In genomic region chr10:74925324-74925723, GRCm38 (mm10) we compare ENCODE assay signal across 9 mouse cellular contexts. TPM values are rescaled to one million over a fixed set of nuclear protein-coding genes. Genes with fewer than 3 reads are reported as not detected.
DNase-seq lines count a peak whose midpoint lies in the region; ATAC-seq and TF ChIP-seq lines count a peak whose summit lies in the region.
"Had no signal": no experiment of that assay in that cellular context is flagged by ENCODE, and none has a peak within 500 bp of the region (broad histone marks: within the 10 kb centered on the region; RNA-seq: fewer than 3 reads in every experiment).

No protein-coding gene starts in this region.

- no peak for ATAC-seq in heart, embryonic 13.5 days (ENCODE audit: extremely low read depth, insufficient number of reproducible peaks, low FRiP score, low TSS enrichment)
- peak; percentile 6; the same call in 1 of the 2 replicates for ATAC-seq in kidney, postnatal 0 days (replicated peaks; ENCODE audit: low FRiP score, low read depth)
- ATAC-seq in liver, embryonic 11.5 days (replicated peaks; ENCODE audit: low FRiP score), result no peak
- peak; percentile 35 for ATAC-seq in midbrain, postnatal 0 days (ENCODE audit: low FRiP score)

- peak overlapping the region; percentile 50 for H3K4me2 ChIP-seq in heart, embryonic 13.5 days
- H3K4me2 ChIP-seq in kidney, postnatal 0 days (ENCODE audit: low read length), result peak overlapping the region; percentile 8; the same call in 1 of the 2 replicates
- H3K4me2 ChIP-seq in liver, embryonic 11.5 days, result peak overlapping the region; percentile 56
- peak overlapping the region; percentile 48 for H3K4me2 ChIP-seq in midbrain, postnatal 0 days (ENCODE audit: low read depth, low read length, poor library complexity, severe bottlenecking)

- no peak overlapping the region for H3K9ac ChIP-seq in heart, embryonic 13.5 days
- no peak overlapping the region for H3K9ac ChIP-seq in kidney, postnatal 0 days (ENCODE audit: low read depth, low read length)
- no peak overlapping the region for H3K9ac ChIP-seq in liver, embryonic 11.5 days (ENCODE audit: low read depth, low read length)
- no peak overlapping the region for H3K9ac ChIP-seq in midbrain, postnatal 0 days (replicated peaks; ENCODE audit: low read length, poor library complexity, severe bottlenecking)

- H3K4me1 ChIP-seq in cortical plate, adult 2 months (ENCODE audit: control insufficient read depth, insufficient read depth, low read length), result no peaks in the 10 kb centered on the region
- H3K4me1 ChIP-seq in heart, embryonic 13.5 days, result peaks cover 4% of the 10 kb centered on the region; the same call in 1 of the 2 replicates
- no peaks in the 10 kb centered on the region for H3K4me1 ChIP-seq in kidney, postnatal 0 days (replicated peaks; ENCODE audit: insufficient read depth, low read length)
- H3K4me1 ChIP-seq in liver, embryonic 11.5 days (replicated peaks; ENCODE audit: control insufficient read depth, insufficient read depth, low read length), result peaks cover 5% of the 10 kb centered on the region
- H3K4me1 ChIP-seq in midbrain, postnatal 0 days (ENCODE audit: insufficient read depth, low read length), result no peaks in the 10 kb centered on the region

- H3K9me3 ChIP-seq in heart, embryonic 13.5 days, result no peaks in the 10 kb centered on the region
- no peaks in the 10 kb centered on the region for H3K9me3 ChIP-seq in kidney, postnatal 0 days (replicated peaks; ENCODE audit: low read length)
- H3K9me3 ChIP-seq in liver, embryonic 11.5 days (ENCODE audit: control insufficient read depth, low read length), result no peaks in the 10 kb centered on the region
- H3K9me3 ChIP-seq in midbrain, postnatal 0 days (ENCODE audit: low read length), result no peaks in the 10 kb centered on the region

- peak; percentile 44 for DNase-seq in ovary, postnatal 36 days (ENCODE audit: low spot score)
- no peak for DNase-seq in ovary, postnatal 10 days (ENCODE audit: low spot score)
- peak; percentile 25 for DNase-seq in kidney, postnatal 0 days (ENCODE audit: low spot score)
- DNase-seq in liver, embryonic 11.5 days (ENCODE audit: low spot score), result peak; percentile 46
- DNase-seq in midbrain, postnatal 0 days (ENCODE audit: low spot score), result peak; percentile 79
- peak; percentile 60 for DNase-seq in thymus, postnatal 14 days

- no peak overlapping the region for H3K27ac ChIP-seq in cortical plate, adult 2 months (ENCODE audit: insufficient read depth, low read length)
- H3K27ac ChIP-seq in heart, embryonic 13.5 days (replicated peaks), result no peak overlapping the region
- no peak overlapping the region for H3K27ac ChIP-seq in kidney, postnatal 0 days
- H3K27ac ChIP-seq in liver, embryonic 11.5 days (ENCODE audit: low read depth, low read length), result no peak overlapping the region
- no peak overlapping the region for H3K27ac ChIP-seq in midbrain, postnatal 0 days (ENCODE audit: low read depth, low read length)
- H3K27ac ChIP-seq: macrophage had no signal

- peak overlapping the region; percentile 7 for H3K4me3 ChIP-seq in cortical plate, adult 2 months (ENCODE audit: insufficient read depth, low read length)
- peak overlapping the region; percentile 18; the same call in 1 of the 2 replicates for H3K4me3 ChIP-seq in heart, embryonic 13.5 days
- no peak overlapping the region; the same call in 1 of the 2 replicates for H3K4me3 ChIP-seq in kidney, postnatal 0 days (replicated peaks; ENCODE audit: low read depth, low read length)
- H3K4me3 ChIP-seq in liver, embryonic 11.5 days (ENCODE audit: low read depth, low read length), result no peak overlapping the region
- peak overlapping the region; percentile 28 for H3K4me3 ChIP-seq in midbrain, postnatal 0 days (ENCODE audit: low read depth, low read length)

- no peak for TF ChIP-seq POLR2A in cortical plate, adult 2 months (IDR thresholded peaks at IDR 0.05; ENCODE audit: extremely low read depth, insufficient read depth, low read length)

- WGBS in heart, embryonic 13.5 days, result 19% methylated on average over 21 of the region's 21 CpGs
- 18% methylated on average over 21 of the region's 21 CpGs for WGBS in kidney, postnatal 0 days
- 15% methylated on average over 21 of the region's 21 CpGs for WGBS in liver, embryonic 11.5 days
- 15% methylated on average over 21 of the region's 21 CpGs for WGBS in midbrain, postnatal 0 days

- no peaks in the 10 kb centered on the region for H3K36me3 ChIP-seq in heart, embryonic 13.5 days
- H3K36me3 ChIP-seq in kidney, postnatal 0 days (ENCODE audit: insufficient read depth, low read length), result no peaks in the 10 kb centered on the region
- no peaks in the 10 kb centered on the region for H3K36me3 ChIP-seq in liver, embryonic 11.5 days (ENCODE audit: control insufficient read depth, insufficient read depth, low read length)
- no peaks in the 10 kb centered on the region for H3K36me3 ChIP-seq in midbrain, postnatal 0 days (ENCODE audit: insufficient read depth, low read length)

- peaks cover 15% of the 10 kb centered on the region; the same call in 1 of the 2 replicates for H3K27me3 ChIP-seq in heart, embryonic 13.5 days (replicated peaks)
- H3K27me3 ChIP-seq in kidney, postnatal 0 days (ENCODE audit: insufficient read depth, low read length), result no peaks in the 10 kb centered on the region
- H3K27me3 ChIP-seq in liver, embryonic 11.5 days (replicated peaks; ENCODE audit: control insufficient read depth, insufficient read depth, low read length), result no peaks in the 10 kb centered on the region
- H3K27me3 ChIP-seq in midbrain, postnatal 0 days (ENCODE audit: insufficient read depth, low read length), result no peaks in the 10 kb centered on the region; the same call in 1 of the 2 replicates

- peak; percentile 81 for TF ChIP-seq CTCF in cortical plate, adult 2 months (IDR thresholded peaks at IDR 0.05; ENCODE audit: extremely low read depth, insufficient read depth, low read length)
- peak; percentile 69 for TF ChIP-seq CTCF in kidney, postnatal 0 days (IDR thresholded peaks at IDR 0.05; ENCODE audit: low read depth)
- peak; percentile 82 for TF ChIP-seq CTCF in midbrain, postnatal 0 days (IDR thresholded peaks at IDR 0.05)

RNA-seq across cellular contexts. Expression of gene Gnaz, which starts 41.7 kb away (rescaled TPM):
- polyA plus RNA-seq in cortical plate, adult 2 months (2012; rRNA removed), result 82.8 and 85.2 TPM in 2 replicates
- polyA plus RNA-seq in heart, embryonic 13.5 days (2015; fragmentation: Nextera tagmentation; extraction: Ambion mirVana), result 1.3 and 1.6 TPM in 2 replicates
- 5.0 and 5.6 TPM in 2 replicates for polyA plus RNA-seq in kidney, postnatal 0 days (2015; fragmentation: Nextera tagmentation; extraction: Ambion mirVana)
- 13.3 and 13.6 TPM in 2 replicates for polyA plus RNA-seq in liver, embryonic 11.5 days (2014; fragmentation: Nextera tagmentation; extraction: Ambion mirVana)
- 217 and 219 TPM in 2 replicates for total RNA-seq in midbrain, postnatal 0 days (2014; rRNA removed)
- polyA plus RNA-seq in midbrain, postnatal 0 days (2015; fragmentation: Nextera tagmentation; extraction: Ambion mirVana), result 132 and 133 TPM in 2 replicates

Comparison
In these comparisons a context has a peak if more than half of its experiments do, and no peak if none do; other contexts are left out.
1. H3K4me3 ChIP-seq: peak in cortical plate, adult 2 months (single experiment), heart, embryonic 13.5 days (single experiment) and midbrain, postnatal 0 days (single experiment); none in kidney, postnatal 0 days (single experiment) and liver, embryonic 11.5 days (single experiment).
2. ATAC-seq: peak in kidney, postnatal 0 days (single experiment) and midbrain, postnatal 0 days (single experiment); none in heart, embryonic 13.5 days (single experiment) and liver, embryonic 11.5 days (single experiment).
3. Peak in every context shown above with its lines, with median percentiles within 50 percentile points of each other: CTCF ChIP-seq and H3K4me2 ChIP-seq.